Comparison of ENCODE assay signal across 9 mouse cellular contexts in genomic region chr2:20779484-20780381, GRCm38 (mm10).
DNase-seq lines count a peak whose midpoint lies in the region; ATAC-seq and TF ChIP-seq lines count a peak whose summit lies in the region.
"Had no signal": no experiment of that assay in that cellular context is flagged by ENCODE, and none has a peak within 500 bp of the region (broad histone marks: within the 10 kb centered on the region; RNA-seq: fewer than 3 reads in every experiment).

No protein-coding gene starts in this region.

- H3K9ac ChIP-seq in intestine, postnatal 0 days (ENCODE audit: low read depth, low read length): no peak overlapping the region
- H3K9ac ChIP-seq: heart, embryonic 13.5 days had no signal

- H3K27ac ChIP-seq in intestine, postnatal 0 days (ENCODE audit: low read depth, low read length): no peak overlapping the region
- H3K27ac ChIP-seq: heart, embryonic 13.5 days had no signal

- no peaks in the 10 kb centered on the region for H3K27me3 ChIP-seq in intestine, postnatal 0 days (replicated peaks; ENCODE audit: control insufficient read depth, insufficient read depth, low read length)
- H3K27me3 ChIP-seq: heart, embryonic 13.5 days had no signal

- H3K36me3 ChIP-seq in intestine, postnatal 0 days (ENCODE audit: control insufficient read depth, insufficient read depth): peaks cover 59% of the 10 kb centered on the region

- intact Hi-C loops in left cerebral cortex, postnatal 25 days (cut with DNase I): loop anchor here (5.0 to 10.0 kb wide), 4 partner anchors 57 to 1055 kb away; no protein-coding TSS in a partner anchor

- TF ChIP-seq CTCF in intestine, postnatal 0 days (IDR thresholded peaks at IDR 0.05; ENCODE audit: low read depth): peak; percentile 96

- H3K4me3 ChIP-seq in intestine, postnatal 0 days (ENCODE audit: low read depth, low read length): no peak overlapping the region
- H3K4me3 ChIP-seq: heart, embryonic 13.5 days had no signal

- H3K9me3 ChIP-seq in intestine, postnatal 0 days (ENCODE audit: control insufficient read depth): no peaks in the 10 kb centered on the region
- H3K9me3 ChIP-seq: heart, embryonic 13.5 days had no signal

- no peak overlapping the region for H3K4me2 ChIP-seq in intestine, postnatal 0 days (replicated peaks; ENCODE audit: low read depth)
- H3K4me2 ChIP-seq: heart, embryonic 13.5 days had no signal

- H3K4me1 ChIP-seq in intestine, postnatal 0 days (replicated peaks; ENCODE audit: control insufficient read depth, insufficient read depth, low read length): no peaks in the 10 kb centered on the region; the same call in 1 of the 2 replicates

- DNase-seq in urinary bladder, postnatal 25 days (ENCODE audit: low spot score): peak; percentile 26
- DNase-seq in urinary bladder, adult 18-20 months (ENCODE audit: low spot score in 2 of 2): no peak
- DNase-seq in cerebellum, adult 9-10 months: peak; percentile 34
- DNase-seq in left cerebral cortex, postnatal 25 days (ENCODE audit: low spot score in 2 of 2): peak; percentile 65 to 79
- peak; percentile 35 for DNase-seq in neural tube, embryonic 10.5 days (ENCODE audit: extremely low spot score, low spot score)
- DNase-seq in thymus, postnatal 14 days: peak; percentile 46

- ATAC-seq in frontal cortex, adult (ENCODE audit: low TSS enrichment): peak; percentile 85
- ATAC-seq in intestine, postnatal 0 days: 0 out of 2 replicates have a peak, but pooled peaks have one; percentile 31

- 41% methylated on average over 6 of the region's 6 CpGs for WGBS in intestine, postnatal 0 days

Comparison
In these comparisons a context has a peak if more than half of its experiments do, and no peak if none do; other contexts are left out.
1. DNase-seq: peak in urinary bladder, postnatal 25 days (single experiment), cerebellum, adult 9-10 months (single experiment), left cerebral cortex, postnatal 25 days (2 of 2), neural tube, embryonic 10.5 days (single experiment) and thymus, postnatal 14 days (single experiment); none in urinary bladder, adult 18-20 months (0 of 2).